Mouse (Mus musculus) liver, embryonic 13.5 days (tissue): ENCODE results near the gene Wt1. TPM values are rescaled to one million over a fixed set of nuclear protein-coding genes. Genes with fewer than 3 reads are reported as not detected.

Experiments used
- ATAC-seq: fragments of 200-750 bp; cut with Nextera tagmentation; 2 replicates; pipeline ENCODE4 v1.8.0; 2017; ENCODE audit warnings: low read depth, mild to moderate bottlenecking, moderate number of reproducible peaks, moderate library complexity
- DNase-seq: peaks from one replicate; pipeline ENCODE4 v3.0.0; 2022
- H3K27ac ChIP-seq: fragments of 300-500 bp; sonication (generic); 2 replicates; pipeline ENCODE4 v1.5.1; 2015; ENCODE audit warnings: moderate library complexity, mild to moderate bottlenecking, inconsistent platforms
- H3K27me3 ChIP-seq: fragments of 300-500 bp; sonication (generic); 2 replicates; pipeline ENCODE4 v1.6.1; 2015; ENCODE audit warnings: mild to moderate bottlenecking, inconsistent platforms
- H3K36me3 ChIP-seq: fragments of 300-500 bp; sonication (generic); 2 replicates; pipeline ENCODE4 v1.6.1; 2015; ENCODE audit warnings: mild to moderate bottlenecking, inconsistent platforms
- H3K4me1 ChIP-seq: fragments of 300-500 bp; sonication (generic); replicated peaks from 2 replicates; pipeline ENCODE4 v1.6.1; 2015; ENCODE audit warnings: inconsistent platforms
- H3K4me2 ChIP-seq: fragments of 300-500 bp; sonication (generic); 2 replicates; pipeline ENCODE4 v1.6.1; 2015; ENCODE audit warnings: inconsistent platforms, mild to moderate bottlenecking, moderate library complexity
- H3K4me3 ChIP-seq: fragments of 300-500 bp; sonication (generic); replicated peaks from 2 replicates; pipeline ENCODE4 v1.5.1; 2015; ENCODE audit warnings: mild to moderate bottlenecking, inconsistent platforms
- H3K9ac ChIP-seq: fragments of 300-500 bp; sonication (generic); 2 replicates; pipeline ENCODE4 v1.6.1; 2015; ENCODE audit warnings: mild to moderate bottlenecking, inconsistent platforms
- H3K9me3 ChIP-seq: fragments of 300-500 bp; sonication (generic); replicated peaks from 2 replicates; pipeline ENCODE4 v1.6.1; 2016; ENCODE audit warnings: inconsistent platforms
- whole genome bisulfite sequencing: fragments of 180-500 bp; shearing (Covaris S2); methylation state at CpG from one replicate; pipeline ENCODE4 v1.1.7; 2015; ENCODE audit not compliant: insufficient replicate concordance; 5-methylcytosine and 5-hydroxymethylcytosine counted together
- polyA plus RNA-seq: library from polyadenylated mRNA; unstranded; fragments of >200 nt; fragmentation: Nextera tagmentation; extraction: Ambion mirVana; gene quantifications from 2 replicates; pipeline ENCODE4 v1.2.1, GENCODE M21; 2015

Gene Wt1
- polyA plus RNA-seq, 1 experiment from 2014 or later, result 1.9 TPM

DNA sequence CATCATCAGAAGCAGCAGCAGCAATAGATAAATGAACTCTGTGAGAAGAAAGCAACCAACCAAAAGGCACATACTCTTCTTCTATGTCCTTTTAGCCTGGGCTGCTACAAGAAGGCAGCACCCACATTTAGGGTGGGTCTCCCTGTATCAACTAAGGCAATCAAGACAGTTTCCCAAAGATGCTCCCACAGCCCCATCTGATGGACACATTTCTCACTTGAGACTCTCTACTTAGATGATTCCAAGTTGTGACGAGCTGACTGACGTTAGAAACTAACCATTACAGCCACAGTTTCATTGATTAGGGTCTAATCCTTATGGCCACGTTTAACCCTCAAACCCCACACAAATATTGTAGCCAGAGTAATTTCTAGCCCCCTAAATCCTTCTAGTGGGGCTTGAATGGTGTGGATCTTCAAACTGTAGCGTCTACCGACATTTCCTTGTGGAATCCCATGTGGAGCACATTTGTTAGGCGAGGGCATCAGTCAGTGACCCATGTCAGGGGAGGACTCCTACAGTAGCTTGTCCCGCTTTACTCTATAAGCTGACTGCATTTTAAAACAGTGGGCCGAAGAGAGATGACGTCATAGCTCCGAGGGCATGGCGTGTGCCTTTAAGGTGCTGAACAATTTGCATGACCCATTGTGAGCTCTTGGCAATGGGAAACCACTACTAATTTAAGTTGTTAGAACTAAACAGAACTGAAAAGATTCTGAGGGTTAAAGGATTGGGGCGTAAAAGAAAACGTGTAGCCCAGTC is 59.6 kb downstream of the Wt1 start:
- Histone ChIP-seq H3K27me3 (no peaks in the 10 kb centered on the region), H3K9ac (no peak overlapping the region), H3K27ac (no peak overlapping the region), H3K36me3 (no peaks in the 10 kb centered on the region), H3K4me2 (no peak overlapping the region), H3K4me3 (no peak overlapping the region), H3K9me3 (no peaks in the 10 kb centered on the region), H3K4me1 (no peaks in the 10 kb centered on the region)
- no peak for DNase-seq
- no peak for ATAC-seq
- WGBS, result 63% methylated on average over 13 of the region's 13 CpGs

DNA sequence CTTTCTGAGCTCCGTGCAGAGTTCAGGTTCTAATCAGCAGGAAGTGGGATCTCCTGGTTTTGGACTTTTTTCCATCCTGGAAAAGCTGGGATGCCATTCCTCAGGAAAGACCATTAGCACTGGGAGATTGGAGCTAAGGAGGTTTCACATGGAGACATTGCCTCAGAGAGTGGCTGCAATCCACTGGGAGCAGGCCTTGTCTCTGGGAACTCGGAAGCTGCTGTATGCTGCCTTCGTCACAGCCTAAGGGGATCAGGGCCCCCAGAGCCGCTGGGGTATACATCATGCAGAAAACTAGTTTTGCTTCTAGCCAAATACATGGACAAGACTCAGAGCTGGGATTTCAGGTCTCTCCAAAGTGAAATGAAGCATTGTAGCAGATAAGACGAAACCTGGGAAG is 60.3 kb downstream of the Wt1 start:
- Histone ChIP-seq H3K36me3 (no peaks in the 10 kb centered on the region), H3K27me3 (no peaks in the 10 kb centered on the region), H3K4me3 (no peak overlapping the region), H3K4me1 (no peaks in the 10 kb centered on the region), H3K4me2 (no peak overlapping the region), H3K9me3 (no peaks in the 10 kb centered on the region), H3K27ac (no peak overlapping the region), H3K9ac (no peak overlapping the region)
- whole genome bisulfite sequencing, result 62% methylated on average over 5 of the region's 5 CpGs
- ATAC-seq (no peak), DNase-seq (no peak)

DNA sequence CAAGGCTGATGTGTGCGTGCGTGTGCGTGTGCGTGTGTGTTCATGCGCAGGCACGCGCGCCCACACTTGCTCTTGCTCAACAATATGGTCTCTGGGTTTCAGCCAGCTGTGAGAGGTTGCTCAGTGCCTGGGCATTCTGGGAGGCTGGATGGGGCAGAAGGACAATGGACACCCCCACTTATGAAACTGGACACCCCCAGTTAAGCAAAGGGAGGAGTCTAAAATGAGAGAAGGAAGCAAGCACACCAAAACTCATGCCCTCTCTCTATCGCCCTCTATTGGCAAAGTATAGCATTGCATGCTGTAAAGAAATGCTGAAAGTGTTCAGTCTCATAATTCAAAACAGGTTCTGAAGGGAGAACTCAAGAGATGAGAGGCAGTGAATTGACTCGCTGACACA is 61.9 kb downstream of the Wt1 start:
- no peaks in the 10 kb centered on the region for H3K9me3 ChIP-seq
- H3K4me1 ChIP-seq, result no peaks in the 10 kb centered on the region
- no peak overlapping the region for H3K27ac ChIP-seq
- DNase-seq, result no peak
- H3K9ac ChIP-seq, result no peak overlapping the region
- no peak overlapping the region for H3K4me2 ChIP-seq
- 73% methylated on average over 10 of the region's 10 CpGs for WGBS
- H3K36me3 ChIP-seq, result no peaks in the 10 kb centered on the region
- H3K27me3 ChIP-seq, result no peaks in the 10 kb centered on the region
- no peak overlapping the region for H3K4me3 ChIP-seq
- no peak for ATAC-seq

DNA sequence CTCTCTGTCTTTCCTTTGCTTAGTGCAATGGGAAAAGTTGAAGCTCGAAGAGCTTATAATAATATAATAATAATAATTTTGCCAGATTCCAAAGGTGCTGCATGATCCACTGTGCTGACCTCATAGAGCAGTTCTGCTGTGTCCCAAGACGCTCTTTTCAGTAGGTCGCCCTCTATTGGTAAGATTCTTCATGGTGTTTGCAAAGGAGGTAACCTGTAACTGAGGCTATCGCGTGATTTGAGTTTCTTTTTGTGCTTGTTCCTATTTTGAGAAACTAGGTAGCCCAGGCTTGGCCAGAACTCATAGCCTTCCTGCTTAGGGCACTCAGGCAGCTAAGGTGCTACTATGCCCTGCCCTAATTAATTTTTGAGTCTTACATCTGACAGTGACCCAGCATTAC is 63.0 kb downstream of the Wt1 start:
- Histone ChIP-seq H3K9ac (no peak overlapping the region), H3K36me3 (no peaks in the 10 kb centered on the region), H3K4me3 (no peak overlapping the region), H3K4me1 (no peaks in the 10 kb centered on the region), H3K9me3 (no peaks in the 10 kb centered on the region), H3K4me2 (no peak overlapping the region), H3K27me3 (no peaks in the 10 kb centered on the region), H3K27ac (no peak overlapping the region)
- DNase-seq (no peak), ATAC-seq (no peak)
- 21% methylated on average over 5 of the region's 5 CpGs for WGBS

DNA sequence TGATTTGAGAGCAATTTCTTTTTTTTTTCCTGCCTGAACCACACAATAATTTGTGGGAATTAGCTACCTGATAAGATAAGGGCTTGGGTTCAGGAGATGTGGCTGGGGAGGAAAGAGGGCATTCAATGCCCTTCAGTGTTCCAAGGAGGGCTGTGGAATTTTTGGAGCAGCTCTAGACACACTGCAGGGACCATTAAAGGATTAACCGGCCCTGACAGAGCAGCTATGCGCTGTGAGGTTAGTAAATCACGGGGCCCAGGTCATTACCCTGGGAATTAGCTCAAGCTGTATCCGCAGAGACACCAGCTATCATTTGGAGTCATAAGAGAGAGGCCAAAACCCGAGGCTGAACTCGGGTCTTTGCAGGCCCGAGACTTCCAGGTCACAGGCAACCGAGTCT is 73.8 kb downstream of the Wt1 start:
- Histone ChIP-seq H3K9me3 (no peaks in the 10 kb centered on the region), H3K36me3 (no peaks in the 10 kb centered on the region), H3K27ac (no peak overlapping the region), H3K4me1 (no peaks in the 10 kb centered on the region), H3K9ac (no peak overlapping the region), H3K4me2 (no peak overlapping the region), H3K4me3 (no peak overlapping the region), H3K27me3 (no peaks in the 10 kb centered on the region)
- DNase-seq (no peak), ATAC-seq (no peak)
- WGBS, result 35% methylated on average over 8 of the region's 8 CpGs

DNA sequence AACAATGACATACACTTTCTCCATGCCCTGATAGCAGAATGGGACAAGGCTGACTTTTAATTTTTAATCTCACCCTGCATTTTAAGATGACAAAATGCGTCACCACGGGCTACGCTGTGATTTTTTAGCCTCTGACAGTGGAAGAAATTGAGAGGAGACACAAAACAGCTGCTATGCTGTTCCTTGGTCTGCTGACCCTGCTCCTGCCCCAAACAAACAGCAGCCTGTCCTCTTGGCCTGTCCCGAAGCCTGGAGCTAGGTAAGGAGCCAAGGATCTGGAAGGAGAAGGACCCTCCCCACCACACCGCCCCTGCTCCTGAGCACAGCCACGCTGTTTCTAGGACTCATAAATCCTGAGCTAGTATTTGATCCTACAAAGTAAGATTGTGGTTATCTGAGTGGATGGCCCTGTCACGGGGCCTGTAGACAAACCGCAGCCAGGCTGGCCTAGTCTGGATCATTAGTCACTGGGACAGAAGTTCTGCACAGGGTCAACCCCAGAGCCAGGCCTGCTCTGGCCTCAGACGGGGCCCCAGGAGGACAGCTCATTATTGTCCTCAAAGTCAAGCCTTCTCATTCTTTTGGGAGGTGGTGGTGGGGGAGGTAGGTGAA is 80.3 kb downstream of the Wt1 start:
- H3K36me3 ChIP-seq, result no peaks in the 10 kb centered on the region
- no peak overlapping the region for H3K4me2 ChIP-seq
- no peak overlapping the region for H3K4me3 ChIP-seq
- H3K27ac ChIP-seq, result no peak overlapping the region
- no peak overlapping the region for H3K9ac ChIP-seq
- H3K9me3 ChIP-seq, result no peaks in the 10 kb centered on the region
- 60% methylated on average over 9 of the region's 9 CpGs for WGBS
- no peaks in the 10 kb centered on the region for H3K27me3 ChIP-seq
- DNase-seq, result no peak
- ATAC-seq, result no peak
- H3K4me1 ChIP-seq, result no peaks in the 10 kb centered on the region

DNA sequence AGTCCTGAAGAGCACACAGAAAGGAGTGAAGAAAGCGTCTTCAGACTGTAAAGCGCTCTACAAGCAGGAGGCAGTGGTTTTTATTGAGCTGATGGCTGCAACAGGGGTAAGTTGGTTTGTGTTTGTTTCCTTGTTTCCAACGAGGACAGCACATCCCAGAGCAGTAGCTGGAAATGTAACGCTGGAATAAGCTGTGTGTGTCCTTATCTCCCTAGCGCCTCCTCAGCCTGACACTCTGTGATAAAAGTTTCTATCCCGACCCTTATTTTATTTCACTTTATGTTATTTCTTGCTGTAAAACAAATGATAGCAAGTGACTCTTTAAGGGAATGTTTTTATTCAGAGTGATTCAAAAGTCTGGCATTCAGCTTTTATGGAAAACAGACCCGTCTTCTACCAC is 86.5 kb downstream of the Wt1 start:
- Histone ChIP-seq H3K27ac (no peak overlapping the region), H3K9me3 (no peaks in the 10 kb centered on the region), H3K4me3 (no peak overlapping the region), H3K4me1 (peaks cover 6% of the 10 kb centered on the region; the same call in 1 of the 2 replicates), H3K36me3 (no peaks in the 10 kb centered on the region), H3K4me2 (no peak overlapping the region), H3K9ac (no peak overlapping the region), H3K27me3 (no peaks in the 10 kb centered on the region)
- no peak for ATAC-seq
- no peak for DNase-seq
- 39% methylated on average over 7 of the region's 7 CpGs for WGBS

DNA sequence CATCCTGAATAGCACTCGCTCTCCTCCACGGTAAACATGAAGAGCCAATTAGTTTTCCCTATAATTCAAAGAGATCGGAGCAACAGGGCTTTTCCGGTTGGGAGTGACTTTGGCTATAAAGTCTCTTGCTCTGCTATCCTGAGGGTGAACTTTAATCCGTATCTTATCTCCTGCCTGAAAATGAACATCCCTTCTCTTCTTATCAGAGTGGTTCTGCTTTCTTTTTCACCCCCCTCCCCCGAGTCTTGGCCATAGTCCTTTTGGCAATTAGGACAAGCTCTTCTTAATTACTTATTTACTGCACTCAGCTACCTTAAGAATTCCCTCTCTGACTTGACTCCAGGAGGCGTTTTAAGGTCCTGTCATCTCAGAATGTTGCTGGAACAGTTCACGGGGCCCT is 89.6 kb downstream of the Wt1 start:
- Histone ChIP-seq H3K4me2 (no peak overlapping the region), H3K4me1 (peaks cover 6% of the 10 kb centered on the region; the same call in 1 of the 2 replicates), H3K36me3 (no peaks in the 10 kb centered on the region), H3K27ac (no peak overlapping the region), H3K9me3 (no peaks in the 10 kb centered on the region), H3K9ac (no peak overlapping the region), H3K4me3 (no peak overlapping the region), H3K27me3 (no peaks in the 10 kb centered on the region)
- ATAC-seq (no peak), DNase-seq (no peak)
- 26% methylated on average over 8 of the region's 8 CpGs for WGBS

DNA sequence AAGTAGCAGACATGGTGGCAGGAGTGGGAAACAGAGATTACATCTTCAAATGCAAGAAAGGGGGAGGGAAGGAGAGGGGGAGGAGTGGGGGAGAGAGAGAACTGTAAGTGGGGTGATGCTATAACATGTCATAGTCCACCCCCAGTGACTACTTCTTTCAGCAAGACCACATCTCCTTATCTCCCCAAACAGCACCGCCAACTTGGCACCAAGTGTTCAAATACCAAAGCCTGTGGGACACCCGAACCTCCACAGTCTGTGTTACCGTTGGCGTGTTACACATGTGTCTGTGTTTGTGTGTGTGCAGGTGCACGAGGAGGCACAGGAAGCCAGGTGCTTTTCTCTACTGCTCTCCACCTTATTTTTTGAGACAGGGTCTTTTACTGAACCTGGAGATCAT is 92.9 kb downstream of the Wt1 start:
- Histone ChIP-seq H3K27me3 (peaks cover 7% of the 10 kb centered on the region), H3K36me3 (no peaks in the 10 kb centered on the region), H3K27ac (no peak overlapping the region), H3K9ac (no peak overlapping the region), H3K4me2 (no peak overlapping the region), H3K4me1 (peaks cover 6% of the 10 kb centered on the region; the same call in 1 of the 2 replicates), H3K9me3 (no peaks in the 10 kb centered on the region), H3K4me3 (no peak overlapping the region)
- no peak for ATAC-seq
- 52% methylated on average over 5 of the region's 5 CpGs for WGBS
- no peak for DNase-seq

DNA sequence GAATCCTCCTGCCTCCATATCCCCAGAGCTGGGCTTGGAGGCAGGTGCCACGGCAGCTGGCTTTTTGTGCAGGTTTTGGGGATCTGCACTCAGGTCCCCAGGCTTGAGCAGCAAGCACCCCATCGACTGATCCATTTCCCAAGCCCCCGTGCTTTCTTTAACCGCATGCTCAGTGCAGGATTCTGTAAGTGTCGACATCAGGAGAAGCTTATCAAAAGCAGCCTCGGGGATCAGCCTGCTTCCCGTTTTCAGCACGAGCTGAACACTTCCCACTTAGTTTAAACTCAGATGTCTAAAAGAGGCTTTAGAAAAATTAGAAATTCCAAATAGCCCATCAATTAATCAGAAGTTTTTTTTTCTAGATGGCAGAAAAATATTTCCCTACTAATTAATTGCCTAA is 93.3 kb downstream of the Wt1 start:
- Histone ChIP-seq H3K27me3 (peaks cover 12% of the 10 kb centered on the region), H3K4me2 (no peak overlapping the region), H3K9me3 (no peaks in the 10 kb centered on the region), H3K36me3 (no peaks in the 10 kb centered on the region), H3K4me3 (no peak overlapping the region), H3K4me1 (peaks cover 8% of the 10 kb centered on the region; the same call in 1 of the 2 replicates), H3K9ac (no peak overlapping the region), H3K27ac (no peak overlapping the region)
- DNase-seq, result no peak
- ATAC-seq, result no peak
- 27% methylated on average over 8 of the region's 8 CpGs for WGBS

DNA sequence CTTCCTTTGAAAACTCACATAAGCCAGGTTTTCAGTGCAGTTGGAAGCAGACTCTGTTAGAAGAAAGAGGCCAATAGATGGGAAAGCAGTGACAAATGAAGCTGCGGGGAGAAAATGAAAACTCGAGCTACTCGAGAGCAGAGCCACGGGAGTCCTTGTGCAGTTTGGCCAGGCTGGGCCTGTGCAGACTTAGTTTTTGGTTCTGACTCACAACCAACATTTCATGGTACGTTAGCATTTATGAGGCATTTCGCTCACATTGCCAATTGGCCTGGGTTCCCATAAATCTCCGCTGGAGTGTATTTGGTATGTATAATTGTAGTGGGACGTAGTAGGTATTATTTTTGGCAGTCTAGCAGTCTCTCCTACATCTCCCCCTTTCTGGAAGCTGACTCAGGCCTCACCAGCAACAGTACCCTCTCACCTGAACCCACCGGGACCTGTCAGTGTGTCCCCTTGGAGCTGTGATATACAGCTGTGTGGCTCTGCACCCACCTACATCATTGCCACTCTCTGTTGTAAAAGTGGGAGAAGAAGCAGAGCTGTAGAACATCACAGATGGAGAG is 94.5 kb downstream of the Wt1 start:
- Histone ChIP-seq H3K4me3 (no peak overlapping the region), H3K36me3 (no peaks in the 10 kb centered on the region), H3K27me3 (peaks cover 17% of the 10 kb centered on the region), H3K4me1 (peaks cover 6% of the 10 kb centered on the region; the same call in 1 of the 2 replicates), H3K9me3 (no peaks in the 10 kb centered on the region), H3K4me2 (no peak overlapping the region), H3K9ac (no peak overlapping the region), H3K27ac (no peak overlapping the region)
- 63% methylated on average over 9 of the region's 9 CpGs for WGBS
- ATAC-seq (no peak), DNase-seq (no peak)
